Mouse (Mus musculus) urinary bladder, adult 2 months (tissue): Measurements from ENCODE around the gene Ovol3. TPM values are rescaled to one million over a fixed set of nuclear protein-coding genes. Genes with fewer than 3 reads are reported as not detected.
A peak's percentile ranks its signal among the peaks of the same experiment; 100 is the strongest.
"Not testable (repeated sequence)": the region's sequence is repeated elsewhere in the genome, so short reads cannot be mapped to it uniquely, and the experiment has no call there.

Source experiments
- DNase-seq: peaks from one replicate; pipeline ENCODE4 v3.0.0; 2022; ENCODE audit warnings: low spot score
- polyA plus RNA-seq: library from polyadenylated mRNA; depleted of rRNA; stranded (reverse); fragments of >200 nt; gene quantifications from 2 replicates; pipeline ENCODE4 v1.2.3, GENCODE M21; 2012

The Ovol3 gene
- polyA plus RNA-seq, 1 experiment = not detected

DNA sequence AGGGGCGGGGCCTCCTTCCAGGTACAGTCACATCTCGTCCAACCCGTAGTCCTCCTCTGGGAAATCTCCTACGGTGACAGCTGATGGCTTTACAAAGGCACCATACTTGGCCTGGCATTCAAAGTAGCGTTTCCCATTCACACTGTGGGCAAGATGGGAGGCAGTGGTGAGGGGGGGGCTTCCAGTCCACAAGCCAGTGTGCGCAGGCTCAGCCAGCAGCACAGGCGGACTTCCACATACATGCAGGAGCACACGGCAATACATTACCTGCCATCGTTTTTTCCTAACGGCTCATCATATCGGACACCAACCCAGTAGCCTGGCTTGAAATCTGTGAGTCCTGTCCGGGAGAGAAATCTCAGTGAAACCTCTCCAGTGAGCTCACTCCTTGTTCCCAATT is 11.3 kb downstream of the Ovol3 start:
- no peak for DNase-seq

DNA sequence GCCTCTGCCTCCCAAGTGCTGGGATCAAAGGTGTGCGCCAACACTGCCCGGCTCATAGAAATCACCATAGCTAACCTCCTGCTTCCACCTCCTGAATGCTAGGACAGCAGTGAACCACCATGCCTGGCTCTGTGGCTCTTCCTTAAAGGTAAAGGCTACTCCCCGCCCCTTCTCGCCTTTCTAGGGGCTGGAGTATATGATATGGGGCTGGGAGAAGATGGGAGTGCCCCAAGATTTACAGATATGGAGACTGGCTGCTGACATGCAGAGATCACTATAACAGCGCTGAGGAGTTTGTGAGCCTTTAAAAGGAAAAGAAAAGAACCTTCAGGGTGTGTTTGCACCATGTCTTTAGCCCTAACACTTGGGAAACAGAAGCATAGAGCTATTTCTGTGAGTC is 13.3 kb downstream of the Ovol3 start:
- DNase-seq = no peak

DNA sequence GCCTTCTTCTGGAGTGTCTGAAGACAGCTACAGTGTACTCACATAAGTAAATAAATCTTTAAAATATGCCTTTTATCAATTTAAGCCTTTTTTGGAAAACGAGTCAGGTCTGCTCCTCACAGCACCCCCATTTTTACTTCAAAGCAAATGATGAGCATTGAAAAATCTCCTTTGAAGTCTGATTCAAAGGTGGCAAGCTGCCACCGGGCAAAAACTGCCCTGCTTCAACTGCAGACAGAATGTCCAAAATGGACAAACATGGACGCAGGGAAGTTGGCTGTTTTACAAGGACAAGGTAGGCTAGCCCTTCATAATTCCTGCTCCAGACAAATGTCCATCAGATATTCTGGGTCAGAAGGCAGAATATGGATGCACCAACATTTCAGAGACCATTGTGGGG is 14.1 kb downstream of the Ovol3 start:
- DNase-seq = no peak

DNA sequence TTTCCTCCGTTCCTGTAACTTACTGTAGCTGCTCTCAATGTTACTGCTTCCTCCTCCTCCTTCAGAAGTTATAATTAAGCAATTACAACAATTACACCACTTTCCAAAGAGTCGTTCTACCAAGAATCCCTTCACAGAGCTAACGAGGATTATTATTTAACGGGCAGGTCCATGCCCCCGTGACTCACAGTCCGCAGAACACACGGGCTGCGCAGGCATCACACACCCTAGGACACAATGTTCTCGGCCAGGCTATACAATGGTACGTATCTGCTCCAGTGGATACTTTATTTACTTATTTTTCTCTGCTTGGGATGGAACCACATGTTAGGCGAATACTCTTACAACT is 15.5 kb downstream of the Ovol3 start:
- no peak for DNase-seq

DNA sequence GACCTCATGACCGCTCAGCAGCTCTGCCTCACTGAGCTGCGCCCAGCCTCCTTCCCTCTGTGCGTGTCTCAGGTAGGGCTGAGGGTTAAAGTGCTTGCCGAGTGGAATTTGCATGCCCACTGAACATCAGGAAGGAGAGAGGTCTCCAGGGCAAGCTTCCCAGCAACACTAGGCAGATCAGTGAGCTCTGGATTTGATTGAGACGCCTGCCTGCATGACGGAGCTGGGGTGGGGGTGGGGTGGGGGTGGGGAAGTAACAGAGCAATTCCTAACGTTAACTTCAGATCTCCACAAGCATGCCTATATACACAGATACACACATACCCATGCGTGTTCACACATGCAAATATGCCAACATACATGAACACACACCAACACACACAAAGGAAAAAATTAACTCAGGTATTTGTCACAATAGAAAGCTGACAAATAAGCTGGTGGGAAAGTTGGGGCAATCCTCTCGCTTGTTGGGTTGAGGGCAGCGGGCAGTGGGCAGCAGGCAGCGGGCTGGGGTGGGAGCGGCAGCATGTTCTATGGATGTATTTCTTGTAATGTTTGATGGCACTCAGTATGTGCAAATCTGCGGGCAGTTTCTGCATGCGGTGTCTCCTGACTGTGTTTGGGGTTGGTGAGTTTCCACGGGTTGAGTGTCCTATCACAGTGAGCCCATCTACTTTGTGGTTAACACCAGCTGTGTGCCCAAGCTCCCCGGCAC is 16.1 kb downstream of the Ovol3 start:
- DNase-seq = no peak

DNA sequence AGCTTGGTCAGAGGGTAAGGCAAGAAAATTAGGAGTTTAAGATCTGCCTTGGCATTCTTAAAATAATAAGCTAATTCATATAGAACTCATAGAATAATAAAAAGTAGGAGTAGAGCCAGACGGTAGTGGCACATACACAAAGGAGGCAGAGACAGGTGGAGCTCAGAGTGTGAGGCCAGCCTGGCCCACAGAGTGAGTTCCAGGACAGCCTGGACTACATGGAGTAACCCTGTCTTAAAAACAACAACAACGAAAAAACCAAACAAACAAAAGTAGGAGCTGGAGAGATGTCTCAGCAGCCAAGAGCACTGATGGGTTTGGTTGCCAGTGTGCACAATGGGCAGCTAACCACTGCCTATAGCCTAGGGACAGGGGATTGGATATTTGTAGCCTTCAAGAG is 18.2 kb downstream of the Ovol3 start:
- no peak for DNase-seq

DNA sequence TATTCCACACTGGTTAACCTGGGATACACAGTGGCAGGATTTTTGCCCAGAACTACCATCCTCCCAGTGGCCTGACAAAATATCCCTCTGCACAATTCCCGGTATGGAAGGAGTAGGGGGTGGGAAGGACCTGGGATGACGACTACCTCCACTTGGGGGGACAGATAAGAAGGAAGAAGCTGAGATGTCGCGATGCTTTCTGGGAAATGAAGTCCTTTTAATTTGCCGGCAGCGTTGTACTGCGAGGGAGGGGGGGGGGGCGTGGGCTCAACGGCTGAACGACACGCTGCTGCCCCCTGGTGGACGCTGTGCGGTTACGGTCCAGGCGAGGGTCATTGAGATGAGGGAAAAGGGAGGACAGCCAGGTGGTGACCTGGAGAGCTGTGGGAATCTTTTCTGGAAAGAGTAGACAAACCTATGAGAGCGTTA is 18.8 kb downstream of the Ovol3 start:
- no peak for DNase-seq

DNA sequence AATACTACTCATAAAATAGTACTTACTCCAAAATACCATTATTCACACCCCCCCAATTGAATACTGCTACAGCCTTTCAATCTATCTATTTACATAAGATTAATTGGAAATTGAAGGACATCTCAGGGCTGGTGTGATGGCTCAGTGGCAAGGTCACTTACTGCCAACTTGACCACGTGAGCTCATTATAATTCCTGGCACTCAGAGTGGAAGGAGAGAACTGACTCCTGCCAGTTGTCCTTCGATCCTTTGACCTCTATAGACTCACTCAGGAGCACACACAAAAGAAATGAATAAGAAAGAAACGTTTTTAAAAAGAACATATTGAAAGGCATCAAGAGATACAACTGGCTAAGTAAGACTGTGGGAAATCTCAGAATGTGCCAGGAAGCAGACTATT is 19.6 kb downstream of the Ovol3 start:
- DNase-seq = no peak

DNA sequence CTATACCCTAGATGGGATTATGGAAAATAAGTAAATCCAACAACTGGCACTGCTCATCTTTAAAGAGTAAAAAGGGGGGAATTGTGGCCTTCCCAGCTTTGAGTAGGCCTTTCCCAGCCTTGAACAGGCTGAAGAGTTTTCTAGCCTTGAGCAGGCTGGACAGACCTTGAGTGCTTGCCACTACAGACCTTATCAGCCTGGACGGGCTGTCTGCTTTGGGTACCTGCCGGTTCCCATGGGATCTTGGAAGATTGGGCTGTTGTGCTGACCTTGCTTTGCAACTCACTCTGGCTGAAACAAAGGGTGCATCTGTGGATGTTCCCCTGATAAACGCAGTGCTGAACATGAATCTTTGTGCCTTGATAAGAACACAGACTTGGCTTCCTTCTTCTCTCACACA is 21.6 kb downstream of the Ovol3 start:
- DNase-seq = no peak

DNA sequence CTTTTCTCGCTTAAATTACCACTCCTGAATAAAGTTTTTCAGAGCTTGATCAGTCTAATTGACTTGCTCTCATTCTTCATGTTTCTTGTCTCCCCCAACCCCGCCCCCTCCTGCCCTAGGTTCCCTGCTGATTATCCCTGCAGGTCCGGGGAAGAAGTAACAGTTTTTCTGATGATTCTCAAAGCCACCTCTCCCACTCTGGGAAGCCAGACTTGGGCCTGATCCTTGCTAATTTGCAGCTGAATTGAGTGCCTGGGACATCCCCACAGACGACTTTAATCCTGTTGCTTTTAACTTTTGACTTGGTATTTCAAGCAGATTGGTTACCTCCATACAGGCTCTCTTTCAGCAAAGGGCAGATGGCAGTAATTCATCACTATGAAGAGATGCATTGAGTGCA is 24.5 kb downstream of the Ovol3 start:
- DNase-seq = no peak

DNA sequence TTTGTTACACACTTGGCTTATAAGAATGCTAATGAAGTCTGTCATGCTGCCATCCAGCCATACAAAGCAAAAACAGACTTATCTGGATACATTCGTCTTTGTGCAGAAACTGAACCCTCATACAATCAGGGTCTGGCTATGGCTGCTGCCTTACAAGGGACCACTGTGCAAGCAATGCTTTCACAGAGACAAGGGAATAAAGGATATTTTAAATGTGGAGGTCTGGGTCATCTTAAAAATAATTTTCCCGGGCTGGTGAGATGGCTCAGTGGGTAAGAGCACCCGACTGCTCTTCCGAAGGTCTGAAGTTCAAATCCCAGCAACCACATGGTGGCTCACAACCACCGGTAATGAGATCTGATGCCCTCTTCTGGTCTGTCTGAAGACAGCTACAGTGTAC is 29.2 kb downstream of the Ovol3 start:
- DNase-seq = not testable (repeated sequence)

DNA sequence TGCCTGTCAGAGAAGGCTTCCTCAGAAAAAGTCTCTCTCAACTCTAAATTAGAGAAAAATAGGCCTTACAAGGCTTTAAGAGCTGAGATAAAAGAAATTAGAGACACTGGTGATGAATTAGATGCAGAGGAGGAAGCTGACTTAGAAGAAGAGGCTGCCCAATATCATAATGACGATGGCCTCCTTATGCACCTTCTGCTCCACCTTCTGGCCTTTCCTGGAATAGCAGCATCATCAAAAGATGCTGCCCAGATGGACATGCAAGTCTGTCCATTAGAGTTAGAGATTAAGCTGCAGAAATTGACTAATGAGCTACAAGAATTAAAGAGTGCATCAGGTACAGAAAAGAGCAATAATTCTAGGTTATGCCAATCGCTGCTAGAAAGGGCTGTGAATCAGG is 30.1 kb downstream of the Ovol3 start:
- no peak for DNase-seq

DNA sequence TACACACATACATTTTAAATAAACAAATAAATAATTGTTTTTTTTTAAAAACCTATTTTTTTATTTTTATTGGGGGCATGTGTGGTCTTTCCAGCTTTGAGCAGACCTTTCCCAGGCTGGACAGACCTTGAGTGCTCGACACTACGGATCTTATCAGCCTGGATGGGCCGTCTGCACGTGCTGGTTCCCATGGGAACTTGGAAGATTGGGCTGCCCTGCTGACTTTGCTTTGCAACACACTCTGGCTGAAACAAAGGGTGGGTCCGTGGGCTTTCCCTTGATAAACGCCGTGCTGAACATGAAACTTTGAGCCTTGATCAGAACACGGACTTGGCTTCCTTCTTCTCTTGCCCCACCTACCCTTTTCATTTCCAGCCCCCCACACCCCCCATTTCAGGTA is 31.1 kb downstream of the Ovol3 start:
- DNase-seq = no peak

DNA sequence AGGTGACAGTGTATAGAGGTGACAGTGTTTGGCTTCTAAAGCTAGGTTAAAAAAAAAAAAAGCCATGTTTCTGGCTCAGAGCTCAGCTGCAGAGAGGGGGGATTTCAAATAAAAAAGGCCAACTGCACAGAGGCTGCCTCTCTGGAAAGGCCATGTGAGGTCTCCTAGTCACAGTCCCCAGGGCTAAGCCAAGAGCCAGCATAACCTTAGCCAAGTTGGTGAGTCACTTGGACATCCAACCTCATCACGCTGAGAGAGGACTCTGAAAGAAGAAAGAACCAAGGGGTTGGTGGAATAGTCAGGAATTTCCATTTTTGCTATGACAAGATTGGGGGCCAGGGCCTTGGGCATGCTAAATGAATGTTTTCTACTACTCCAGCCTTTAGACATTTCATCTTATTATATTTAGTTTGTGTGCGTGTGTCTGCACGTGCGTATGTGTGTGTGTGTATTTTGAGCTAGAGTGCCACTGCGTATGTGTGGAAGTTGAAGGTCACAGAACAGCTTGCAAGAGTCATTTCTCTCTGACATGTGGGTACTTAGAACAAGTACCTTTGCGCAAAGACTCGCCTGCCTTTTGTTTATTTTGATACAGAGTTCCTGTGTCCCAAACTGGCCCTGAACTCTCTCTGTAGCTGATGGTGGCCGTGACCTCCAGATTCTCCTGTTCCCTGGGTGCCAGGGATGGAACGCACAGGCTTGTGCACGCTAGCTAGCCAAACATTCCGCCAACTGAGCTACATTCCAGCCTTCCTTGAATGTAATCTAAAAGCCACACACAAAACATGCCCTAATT is 32.4 kb downstream of the Ovol3 start:
- DNase-seq = no peak

DNA sequence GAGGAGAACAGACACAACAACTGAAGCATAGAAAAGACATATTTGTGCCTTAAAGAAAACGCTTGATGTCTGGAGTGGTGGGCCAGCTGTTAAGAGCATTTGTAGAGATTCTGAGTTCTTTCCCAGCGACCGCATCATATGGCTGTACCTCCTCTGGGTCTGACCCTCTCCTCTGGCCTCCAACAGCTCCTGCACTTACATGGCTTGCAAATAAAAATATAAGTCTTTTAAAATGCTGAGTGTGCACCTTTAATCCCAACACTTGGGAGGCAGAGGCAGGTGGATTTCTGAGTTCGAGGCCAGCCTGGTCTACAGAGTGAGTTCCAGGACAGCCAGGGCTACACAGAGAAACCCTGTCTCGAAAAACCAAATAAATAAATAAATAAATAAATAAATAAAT is 34.9 kb downstream of the Ovol3 start:
- not testable (repeated sequence) for DNase-seq

DNA sequence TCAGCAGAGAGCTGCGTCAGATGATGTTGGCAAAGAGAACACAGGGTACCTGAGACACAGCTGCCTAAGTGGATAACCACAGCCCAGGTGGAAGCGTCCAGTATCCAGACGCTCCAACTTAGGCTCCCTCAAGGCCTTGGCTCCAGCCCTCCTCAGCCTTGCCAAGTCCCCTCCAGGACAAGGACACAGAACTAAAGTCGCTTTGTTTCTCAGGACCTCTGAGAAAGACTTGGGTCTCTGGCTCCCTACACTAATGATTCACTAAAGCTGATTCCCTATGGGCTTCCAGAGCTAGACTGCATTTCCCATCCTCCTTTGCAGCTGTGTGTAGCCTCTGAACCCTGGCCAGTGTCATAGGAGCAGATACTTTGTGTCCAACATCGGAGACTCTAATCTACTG is 35.3 kb downstream of the Ovol3 start:
- no peak for DNase-seq

DNA sequence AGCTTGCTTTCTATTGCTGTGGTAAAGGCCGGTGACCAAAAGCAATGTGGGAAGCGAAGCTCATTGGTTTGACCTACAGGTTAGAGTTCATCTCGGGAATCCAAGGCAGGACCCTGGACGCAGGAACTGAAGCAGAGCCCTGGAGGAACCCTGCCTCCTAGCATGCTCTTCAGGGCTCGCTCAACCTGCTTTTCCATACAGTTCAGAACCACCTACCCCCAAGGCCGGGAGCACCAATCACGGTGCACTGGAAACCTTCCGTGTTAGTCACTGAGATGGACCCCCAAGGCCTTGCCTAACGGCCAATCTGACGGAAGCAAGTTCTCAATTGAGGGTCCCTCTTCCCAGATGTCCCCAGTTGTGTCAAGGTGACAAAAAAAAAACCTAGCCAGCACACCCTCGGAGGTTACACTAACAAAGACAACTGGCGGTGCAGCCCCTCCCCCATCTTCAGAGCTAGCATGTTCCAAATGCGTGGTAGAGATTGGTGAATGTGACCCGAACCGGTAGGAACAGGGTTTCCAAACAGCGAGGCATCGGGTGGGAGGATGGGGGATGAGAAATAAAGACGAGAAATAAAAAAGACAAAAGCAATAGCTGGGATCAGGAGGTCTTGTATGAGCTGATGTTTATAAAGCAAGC is 35.9 kb downstream of the Ovol3 start:
- no peak for DNase-seq

DNA sequence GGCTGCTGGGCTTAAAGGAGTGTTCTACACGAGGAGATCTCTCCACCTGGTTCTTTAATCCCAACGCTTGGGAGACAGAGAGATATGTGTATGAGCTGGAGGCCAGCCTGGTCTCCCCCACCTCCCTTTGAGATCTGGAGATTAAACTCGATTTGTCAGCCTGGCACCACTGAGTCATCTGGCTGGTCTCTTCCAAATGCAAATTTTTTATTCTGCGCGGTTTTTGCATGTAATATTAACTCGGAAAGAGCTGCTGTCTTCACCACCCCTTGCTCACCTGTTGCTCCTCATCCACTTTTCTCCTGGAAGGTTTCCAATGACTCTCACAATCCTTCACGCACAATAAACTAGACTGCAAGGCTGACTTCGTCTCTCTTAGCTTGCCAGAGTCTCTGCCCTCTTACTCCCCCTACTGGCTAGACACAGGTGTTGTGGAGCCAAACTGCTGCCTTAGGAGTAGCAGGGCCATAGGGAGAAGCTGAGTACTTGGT is 37.0 kb downstream of the Ovol3 start, which contains the start of gene Capns1:
Capns1 (minus strand) TSS at position 331 of the 491 bp plus-strand sequence.
- no peak for DNase-seq

DNA sequence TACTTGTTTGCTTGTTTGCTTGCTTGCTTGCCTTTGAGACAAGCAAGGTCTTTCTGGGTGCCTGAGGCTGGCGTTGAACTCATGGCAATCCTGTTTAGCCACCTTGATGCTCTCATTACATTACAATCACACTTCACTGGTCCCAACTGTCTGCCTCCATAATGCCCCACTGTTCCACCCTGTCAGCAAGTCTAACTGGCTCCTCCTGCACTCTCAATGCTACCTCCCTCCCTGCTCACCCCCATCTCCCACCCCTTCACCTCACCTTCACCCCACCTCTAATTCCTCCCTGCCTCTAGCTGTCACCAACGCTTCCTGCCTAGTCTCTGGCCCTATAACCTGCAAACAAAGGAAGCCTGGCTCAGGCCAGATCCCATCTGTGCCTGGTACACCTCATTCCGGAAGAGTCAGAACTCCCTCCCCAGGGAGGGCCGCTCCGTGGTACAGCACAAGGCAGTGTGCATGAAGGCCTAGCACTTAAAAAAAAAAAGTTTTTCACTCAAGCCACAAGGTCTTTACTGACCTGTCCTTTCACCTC is 37.9 kb downstream of the Ovol3 start:
- DNase-seq = no peak

DNA sequence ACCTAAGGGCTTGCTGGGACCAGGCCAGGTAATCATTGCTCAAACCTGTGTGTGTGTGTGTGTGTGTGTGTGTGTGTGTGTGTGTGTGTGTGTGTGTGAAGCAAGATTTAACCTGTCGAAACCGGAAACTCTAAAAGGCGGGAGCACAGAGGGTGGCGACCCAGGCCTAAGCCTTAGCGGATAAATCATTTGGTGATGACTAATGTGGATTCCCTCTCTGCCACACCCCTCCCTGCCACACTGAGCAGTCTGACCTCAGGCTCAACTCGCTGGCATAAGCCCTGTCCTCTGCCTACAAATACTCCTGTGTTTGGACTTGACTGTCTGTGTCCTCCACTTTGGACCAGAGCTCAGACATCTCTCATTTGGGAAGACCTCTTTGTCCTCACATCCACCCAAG is 39.4 kb downstream of the Ovol3 start:
- DNase-seq = no peak

DNA sequence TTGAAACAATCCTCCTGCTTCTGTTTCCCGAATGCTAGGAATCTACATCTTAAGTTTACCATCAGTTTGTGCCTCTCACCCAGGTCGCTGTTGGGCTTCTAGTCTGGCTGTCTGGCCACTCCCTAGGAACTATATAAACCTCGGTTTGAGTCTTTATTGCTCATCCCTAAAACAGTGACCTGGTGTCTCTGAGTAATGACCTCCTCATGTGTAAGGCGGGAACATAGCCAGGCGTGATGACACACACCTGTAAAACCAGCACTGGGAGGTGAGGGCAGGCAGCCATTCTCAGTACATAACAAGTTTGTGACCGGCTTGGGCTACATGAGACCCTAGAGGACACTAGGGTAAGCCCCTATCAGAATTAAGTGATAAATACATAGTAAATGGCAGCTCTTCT is 40.1 kb downstream of the Ovol3 start:
- DNase-seq = no peak

DNA sequence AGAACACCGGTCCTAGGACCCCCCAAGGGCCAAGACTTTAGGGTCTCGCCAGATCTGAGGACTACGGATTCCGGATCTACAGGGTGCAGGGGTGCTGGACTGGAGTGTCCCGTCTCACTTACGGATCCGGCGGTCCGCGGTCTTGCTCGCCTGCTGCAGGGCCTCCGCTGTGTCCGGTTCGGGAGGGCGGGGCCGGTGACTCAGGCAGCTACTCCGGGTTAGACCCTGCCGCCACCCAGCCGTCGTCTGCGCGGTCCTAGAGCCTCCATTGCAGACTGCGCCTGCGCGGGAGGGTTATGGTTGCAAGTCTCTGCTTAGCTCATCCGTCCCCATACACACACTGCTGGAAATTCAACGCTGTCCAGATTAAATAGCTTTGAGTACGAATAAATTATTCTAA is 40.6 kb downstream of the Ovol3 start:
- peak; percentile 89 for DNase-seq
